Mouse (Mus musculus): Measurements from ENCODE around the gene Acap3.

GRCm38 (mm10) chr4:155843231-155843630 is 48.4 kb upstream of the Acap3 start:
- TF ChIP-seq CTCF (IDR thresholded peaks at IDR 0.05; ENCODE audit: low read depth) (no peak), EP300 (optimal IDR thresholded peaks at IDR 0.05) (no peak)

Measured in stomach, postnatal 0 days (tissue).